Mouse (Mus musculus): ENCODE measurements around the gene Lmf1.

- TF ChIP-seq POLR2A (IDR thresholded peaks at IDR 0.05; ENCODE audit: insufficient read depth, low read depth, low read length), result no peak
- no peak for TF ChIP-seq CTCF (IDR thresholded peaks at IDR 0.05)
These were observed 69.9 kb downstream of the Lmf1 start for GRCm38 (mm10) chr17:25648678-25649216.

All from heart, adult 2 months (tissue).